Mouse (Mus musculus) urinary bladder, postnatal 10 days (tissue): ENCODE results near the gene Ankrd53.

Experiments used
- DNase-seq: peaks from one replicate; pipeline ENCODE4 v3.0.0; 2022; ENCODE audit warnings: low spot score

Ankrd53 gene

DNA sequence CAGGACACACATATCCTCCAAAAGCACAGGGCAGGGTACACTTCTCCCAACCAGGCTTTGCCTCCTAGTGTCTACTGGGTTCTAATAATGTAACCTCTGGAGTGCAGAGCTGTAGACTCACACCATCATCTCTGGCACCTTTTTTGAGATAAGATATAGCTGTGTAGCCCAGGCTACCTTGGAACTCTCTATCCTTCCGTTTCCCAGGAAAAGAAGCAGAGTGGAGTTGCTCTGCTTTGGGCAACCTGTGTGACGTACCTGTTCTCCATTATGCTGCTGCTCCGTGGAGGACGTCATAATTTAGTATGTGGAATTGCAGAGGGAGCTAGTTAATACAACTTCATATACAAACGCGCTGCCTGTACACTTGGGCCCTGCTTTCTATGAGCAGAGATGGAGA lies at the start of gene Ankrd53:
Gene Ankrd53 (plus strand): TSS at position 301 of the 400 bp plus-strand sequence.
- DNase-seq: no peak

GRCm38 (mm10) chr6:83713271-83714136 lies 48.9 kb upstream of the Ankrd53 start:
- no peak for DNase-seq

GRCm38 (mm10) chr6:83714221-83715123 lies 48.0 kb upstream of the Ankrd53 start:
- DNase-seq: no peak

DNA sequence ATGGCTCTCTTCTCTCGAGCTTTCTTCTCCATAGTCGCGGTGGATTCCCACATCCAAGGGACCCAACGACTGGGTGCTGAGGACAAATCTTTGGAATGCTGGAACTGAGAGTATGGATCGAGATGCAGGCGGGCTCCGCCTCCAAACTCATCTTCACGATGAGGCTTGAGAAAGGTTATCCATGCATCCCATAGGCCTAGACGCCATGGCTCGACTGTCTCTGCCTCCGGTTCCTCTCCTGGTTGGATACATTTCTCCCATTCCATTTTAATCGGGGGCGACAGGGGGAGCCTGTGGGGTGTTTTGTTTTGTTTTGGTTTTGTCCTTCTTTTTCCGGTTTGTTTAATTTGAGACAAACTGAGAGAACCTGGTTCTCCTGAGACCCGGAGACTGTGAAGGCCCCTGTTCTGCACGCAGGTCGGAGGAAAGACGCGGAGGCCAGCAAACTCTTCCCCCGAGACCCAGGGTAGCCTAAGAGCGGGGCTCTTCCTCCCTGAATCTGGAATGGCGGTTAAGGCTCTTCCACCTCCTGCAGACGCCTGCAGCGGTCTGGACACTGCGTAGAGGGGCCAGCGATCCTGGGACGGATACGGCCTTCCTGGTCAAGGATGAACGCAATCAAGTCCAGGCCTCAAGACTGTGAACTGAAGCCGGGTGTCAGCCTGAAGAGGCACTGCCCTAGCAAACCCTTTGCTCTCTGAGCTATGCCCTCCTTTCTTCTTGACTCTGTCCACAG lies 46.8 kb upstream of the Ankrd53 start:
- no peak for DNase-seq

GRCm38 (mm10) chr6:83717026-83717425 lies 45.4 kb upstream of the Ankrd53 start:
- no peak for DNase-seq

DNA sequence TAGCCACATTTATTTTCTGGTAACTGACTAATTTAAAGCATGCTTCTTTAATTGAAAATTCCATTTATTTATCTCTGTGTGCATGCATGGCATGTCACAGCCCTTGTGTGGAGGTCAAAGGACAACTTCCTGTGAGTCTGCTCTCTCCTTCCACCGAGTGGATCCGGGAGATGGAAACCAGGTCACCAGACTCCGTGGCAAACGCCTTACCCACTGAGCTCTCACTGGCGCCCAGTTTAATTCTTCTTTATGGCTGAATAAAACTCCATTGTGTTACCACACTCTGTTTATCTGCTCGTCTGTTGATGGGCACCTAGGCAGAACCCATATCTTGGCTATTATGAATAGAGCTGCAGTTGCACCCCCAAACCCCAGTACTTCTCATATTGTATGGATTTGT lies 39.9 kb upstream of the Ankrd53 start:
- no peak for DNase-seq

- no peak for DNase-seq
Observed at GRCm38 (mm10) chr6:83727178-83727577, 35.3 kb upstream of the Ankrd53 start.

DNA sequence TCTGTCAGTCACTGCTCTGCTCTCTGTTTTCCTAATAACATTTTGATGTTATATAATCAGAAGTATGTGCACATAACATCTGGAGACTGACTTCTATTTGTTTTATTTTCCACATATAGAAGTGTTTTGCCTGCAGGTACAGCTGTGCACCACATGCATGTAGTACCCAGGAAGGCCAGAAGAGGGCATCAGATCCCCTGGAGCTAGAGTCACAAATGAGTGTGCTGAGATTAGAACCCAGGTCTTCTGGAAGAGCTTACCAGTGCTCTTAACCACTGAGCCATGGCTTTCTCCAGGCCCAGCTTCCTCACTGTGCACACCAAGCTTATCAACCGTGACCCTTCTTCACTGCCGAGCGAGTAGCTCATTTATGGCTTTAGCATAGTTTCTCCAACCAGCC lies 34.0 kb upstream of the Ankrd53 start:
- no peak for DNase-seq

GRCm38 (mm10) chr6:83729350-83729970 lies 33.0 kb upstream of the Ankrd53 start:
- no peak for DNase-seq

DNA sequence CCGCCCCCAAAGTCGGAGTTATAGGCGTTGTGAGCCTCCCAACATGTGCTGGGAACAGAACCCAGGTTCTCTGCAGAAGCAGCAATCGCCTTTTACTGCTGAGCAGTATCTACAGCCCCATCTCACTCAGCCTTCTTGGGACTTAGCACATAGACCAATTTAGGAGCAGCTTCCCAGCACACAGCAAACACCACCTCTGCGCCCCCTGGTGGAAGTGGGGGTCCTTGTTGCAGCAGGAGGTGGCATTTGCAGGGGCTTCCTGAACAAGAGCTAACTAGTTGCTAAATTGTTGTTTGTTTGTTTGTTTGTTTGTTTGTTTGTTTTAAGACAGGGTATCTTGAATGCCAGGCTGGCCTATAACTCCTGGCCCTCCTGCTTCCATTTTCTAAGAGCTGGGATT lies 31.3 kb upstream of the Ankrd53 start:
- no peak for DNase-seq

GRCm38 (mm10) chr6:83737311-83737710 lies 25.1 kb upstream of the Ankrd53 start:
- DNase-seq: no peak

GRCm38 (mm10) chr6:83738596-83738995 lies 23.8 kb upstream of the Ankrd53 start:
- no peak for DNase-seq

DNA sequence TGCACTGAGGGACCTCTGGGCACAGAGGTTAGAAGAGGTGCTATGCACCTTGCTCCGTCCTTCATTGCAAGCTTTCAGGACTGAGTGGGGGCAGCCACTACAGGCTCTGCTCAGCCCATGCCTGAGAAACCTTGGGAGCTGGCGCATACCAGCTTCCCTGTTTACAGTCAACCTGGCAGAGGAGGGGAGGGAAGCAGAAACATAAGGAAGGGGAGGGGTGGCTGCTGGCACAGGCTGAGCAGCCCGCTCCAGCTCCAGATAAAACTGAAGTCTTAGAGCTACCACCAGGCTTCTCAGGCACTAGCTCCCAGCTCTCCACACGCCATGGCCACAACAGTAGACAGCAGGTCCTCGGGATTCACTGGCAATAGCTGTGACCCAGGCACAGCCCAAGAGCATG lies 19.7 kb upstream of the Ankrd53 start, which contains the start of gene Atp6v1b1:
Gene Atp6v1b1 (plus strand): TSS at position 230 of the 400 bp plus-strand sequence.
- no peak for DNase-seq

DNA sequence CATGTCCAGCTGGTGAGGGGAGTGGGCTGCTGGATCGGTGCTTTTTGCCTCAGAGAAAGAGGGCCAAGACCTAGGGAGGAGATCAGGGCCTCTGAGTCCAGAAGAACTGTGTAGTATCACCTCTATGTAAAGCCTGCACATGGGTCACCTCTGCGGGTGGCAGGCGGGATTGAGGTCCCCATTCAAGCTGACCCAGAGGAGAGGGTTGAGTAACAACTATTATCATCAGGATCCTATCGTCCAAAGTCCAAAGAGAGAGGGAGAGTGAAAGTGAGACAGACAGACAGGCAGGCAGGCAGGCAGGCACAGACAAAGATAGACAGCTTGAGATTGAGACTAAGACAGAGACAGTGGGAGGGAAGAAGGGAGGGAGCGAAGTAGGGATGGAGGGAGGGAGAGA lies 19.2 kb upstream of the Ankrd53 start:
- no peak for DNase-seq

- no peak for DNase-seq
Observed at GRCm38 (mm10) chr6:83744126-83744525, 18.3 kb upstream of the Ankrd53 start.

GRCm38 (mm10) chr6:83744557-83744956 lies 17.9 kb upstream of the Ankrd53 start:
- no peak for DNase-seq

- DNase-seq: no peak
Observed at GRCm38 (mm10) chr6:83745466-83745865, 17.0 kb upstream of the Ankrd53 start.

GRCm38 (mm10) chr6:83749286-83749685 lies 13.2 kb upstream of the Ankrd53 start:
- no peak for DNase-seq

GRCm38 (mm10) chr6:83750171-83750684 lies 12.2 kb upstream of the Ankrd53 start:
- no peak for DNase-seq

DNA sequence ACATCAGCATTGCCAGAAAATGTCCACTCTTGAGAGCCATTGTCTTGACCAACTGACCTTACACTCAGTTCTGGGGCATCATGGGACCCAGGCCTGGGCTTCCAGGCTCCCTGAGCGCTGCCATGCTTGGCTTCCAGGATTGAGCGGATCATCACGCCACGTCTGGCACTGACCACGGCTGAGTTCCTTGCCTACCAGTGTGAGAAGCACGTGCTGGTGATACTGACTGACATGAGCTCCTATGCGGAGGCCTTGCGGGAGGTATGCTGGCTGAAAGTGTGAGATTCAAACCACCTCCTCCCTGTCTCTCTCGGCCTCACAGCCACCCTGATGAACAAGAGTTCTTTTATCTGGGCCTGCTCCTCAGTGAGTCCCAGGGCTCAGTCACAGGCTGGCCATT lies 6.4 kb upstream of the Ankrd53 start:
- no peak for DNase-seq

GRCm38 (mm10) chr6:83762880-83763431 lies 512 bp downstream of the Ankrd53 start:
- DNase-seq: no peak
